Mouse (Mus musculus) olfactory bulb, adult 2 months (tissue): ENCODE measurements around the gene Tmem269. TPM values are rescaled to one million over a fixed set of nuclear protein-coding genes. Genes with fewer than 3 reads are reported as not detected.

Experiments
- H3K27ac ChIP-seq: fragments of 200-500 bp; 2 replicates; pipeline ENCODE4 v1.5.1; 2012; ENCODE audit warnings: low read depth, low read length; ENCODE audit not compliant: insufficient read depth
- H3K4me1 ChIP-seq: fragments of 200-500 bp; 2 replicates; pipeline ENCODE4 v1.6.1; 2012; ENCODE audit warnings: low read length; ENCODE audit not compliant: control insufficient read depth, insufficient read depth
- H3K4me3 ChIP-seq: fragments of 200-500 bp; 2 replicates; pipeline ENCODE4 v1.5.1; 2012; ENCODE audit warnings: mild to moderate bottlenecking, low read depth, low read length, moderate library complexity; ENCODE audit not compliant: insufficient read depth
- CTCF ChIP-seq: fragments of 200-500 bp; IDR thresholded peaks from 2 replicates; pipeline ENCODE4 v1.5.1; 2012; ENCODE audit warnings: low read depth, mild to moderate bottlenecking, low read length, moderate library complexity; ENCODE audit not compliant: insufficient read depth
- POLR2A ChIP-seq: fragments of 200-500 bp; IDR thresholded peaks from 2 replicates; pipeline ENCODE4 v1.6.1; 2012; ENCODE audit warnings: mild to moderate bottlenecking, low read depth, low read length, moderate library complexity; ENCODE audit not compliant: insufficient read depth
- WGBS: fragments of 180-500 bp; shearing (Covaris S2); methylation state at CpG from one replicate; pipeline ENCODE4 v1.1.7; 2018; 5-methylcytosine and 5-hydroxymethylcytosine counted together
- polyA plus RNA-seq: library from polyadenylated mRNA; stranded (reverse); fragments of >200 nt; gene quantifications from 2 replicates; pipeline ENCODE4 v1.2.4, GENCODE M21; 2012; ENCODE audit warnings: low replicate concordance; ENCODE audit not compliant: missing spikeins, insufficient read depth, insufficient read length

Gene Tmem269
- polyA plus RNA-seq, 1 experiment: not detected

- Histone ChIP-seq H3K27ac (no peak overlapping the region), H3K4me1 (0 out of 2 replicates have a peak, but pooled peaks cover 2% of the 10 kb centered on the region), H3K4me3 (no peak overlapping the region)
- TF ChIP-seq CTCF (no peak), POLR2A (no peak)
- 88% methylated on average over 8 of the region's 8 CpGs for WGBS
These were observed 27.4 kb downstream of the Tmem269 start for GRCm38 (mm10) chr4:119190618-119191017.

- no peak within 1 kb of the TSS for H3K27ac ChIP-seq
- TF ChIP-seq CTCF: no peak
- no peak for TF ChIP-seq POLR2A
- no peaks in the 10 kb centered on the region for H3K4me1 ChIP-seq
- WGBS: 81% methylated on average over 6 of the region's 6 CpGs
- H3K4me3 ChIP-seq: no peak within 1 kb of the TSS
These were observed 28.2 kb downstream of the Tmem269 start, which contains the start of gene Ermap for GRCm38 (mm10) chr4:119189864-119190263. TSS of gene Ermap (minus strand) at chr4:119190011.

- H3K4me1 ChIP-seq: no peaks in the 10 kb centered on the region
- no peak overlapping the region for H3K27ac ChIP-seq
- TF ChIP-seq CTCF (no peak), POLR2A (no peak)
- WGBS: 74% methylated on average over 6 of the region's 6 CpGs
- no peak overlapping the region for H3K4me3 ChIP-seq
These were observed 28.6 kb downstream of the Tmem269 start for GRCm38 (mm10) chr4:119189392-119189791.

GRCm38 (mm10) chr4:119188060-119188785 is 29.8 kb downstream of the Tmem269 start:
- H3K4me3 ChIP-seq: no peak overlapping the region
- 0 out of 2 replicates have a peak, but pooled peaks cover 4% of the 10 kb centered on the region for H3K4me1 ChIP-seq
- no peak overlapping the region for H3K27ac ChIP-seq
- no peak for TF ChIP-seq POLR2A
- TF ChIP-seq CTCF: no peak
- WGBS: 53% methylated on average over 11 of the region's 11 CpGs

- no peak overlapping the region for H3K27ac ChIP-seq
- TF ChIP-seq POLR2A (no peak), CTCF (no peak)
- no peak overlapping the region for H3K4me3 ChIP-seq
- WGBS: 87% methylated on average over 4 of the region's 4 CpGs
- H3K4me1 ChIP-seq: 0 out of 2 replicates have a peak, but pooled peaks cover 4% of the 10 kb centered on the region
These were observed 32.2 kb downstream of the Tmem269 start for GRCm38 (mm10) chr4:119185771-119186170.

- TF ChIP-seq POLR2A (no peak), CTCF (no peak)
- Histone ChIP-seq H3K4me3 (no peak overlapping the region), H3K27ac (no peak overlapping the region), H3K4me1 (0 out of 2 replicates have a peak, but pooled peaks cover 4% of the 10 kb centered on the region)
- 11% methylated on average over 1 of the region's 1 CpGs for WGBS
These were observed 34.5 kb downstream of the Tmem269 start for GRCm38 (mm10) chr4:119183525-119183924.

GRCm38 (mm10) chr4:119181456-119181855 is 36.6 kb downstream of the Tmem269 start:
- Histone ChIP-seq H3K4me1 (0 out of 2 replicates have a peak, but pooled peaks cover 4% of the 10 kb centered on the region), H3K27ac (no peak overlapping the region), H3K4me3 (no peak overlapping the region)
- WGBS: 92% methylated on average over 9 of the region's 9 CpGs
- TF ChIP-seq CTCF (no peak), POLR2A (no peak)

GRCm38 (mm10) chr4:119180133-119180707 is 37.8 kb downstream of the Tmem269 start:
- H3K4me1 ChIP-seq: 0 out of 2 replicates have a peak, but pooled peaks cover 4% of the 10 kb centered on the region

GRCm38 (mm10) chr4:119178331-119178730 is 39.7 kb downstream of the Tmem269 start:
- 85% methylated on average over 18 of the region's 18 CpGs for WGBS
- no peak for TF ChIP-seq CTCF

More at GRCm38 (mm10) chr4:119180133-119180707, 37.8 kb downstream of the Tmem269 start:
- no peak overlapping the region for H3K27ac ChIP-seq
- WGBS: 63% methylated on average over 4 of the region's 4 CpGs
- no peak overlapping the region for H3K4me3 ChIP-seq
- TF ChIP-seq CTCF (no peak), POLR2A (no peak)

More at GRCm38 (mm10) chr4:119178331-119178730, 39.7 kb downstream of the Tmem269 start:
- H3K4me3 ChIP-seq: no peak overlapping the region
- no peaks in the 10 kb centered on the region for H3K4me1 ChIP-seq
- no peak overlapping the region for H3K27ac ChIP-seq
